Mouse (Mus musculus): ENCODE measurements around the gene Ogn. TPM values are rescaled to one million over a fixed set of nuclear protein-coding genes. Genes with fewer than 3 reads are reported as not detected.
"Not testable (repeated sequence)": the region's sequence is repeated elsewhere in the genome, so short reads cannot be mapped to it uniquely, and the experiment has no call there.

Gene Ogn
- 10 to 100 TPM; 23.1 to 26.8 TPM for total RNA-seq (2021)
- long read RNA-seq, experiment 1, transcript Ogn-201 (7 exons, 2,566 nt) = major isoform, 7 of 12 reads
- long read RNA-seq, experiment 1, partial matches to known transcripts = 3 of 12 reads
- long read RNA-seq, experiment 1, other reads (novel, unspliced or antisense) = 2 of 12 reads
- long read RNA-seq, experiment 2, partial matches to known transcripts = 7 of 12 reads
- long read RNA-seq, experiment 2, other reads (novel, unspliced or antisense) = 2 of 12 reads

GRCm38 (mm10) chr13:49607714-49608113 is at the start of gene Ogn:
Ogn (plus strand) TSS chr13:49608046.
- intact Hi-C loops (cut with DNase I) = no loop called here
- peak in 1 of 2 experiments; percentile 35 for DNase-seq

GRCm38 (mm10) chr13:49559185-49559584 is 48.7 kb upstream of the Ogn start:
- intact Hi-C loops (cut with DNase I) = no loop called here
- peak in 1 of 2 experiments; percentile 39 for DNase-seq

GRCm38 (mm10) chr13:49560886-49561285 is 47.0 kb upstream of the Ogn start:
- intact Hi-C loops (cut with DNase I) = loop anchor here (5.0 kb wide), 1 partner anchor 114 kb away; no protein-coding TSS in a partner anchor
- DNase-seq = no peak

DNA sequence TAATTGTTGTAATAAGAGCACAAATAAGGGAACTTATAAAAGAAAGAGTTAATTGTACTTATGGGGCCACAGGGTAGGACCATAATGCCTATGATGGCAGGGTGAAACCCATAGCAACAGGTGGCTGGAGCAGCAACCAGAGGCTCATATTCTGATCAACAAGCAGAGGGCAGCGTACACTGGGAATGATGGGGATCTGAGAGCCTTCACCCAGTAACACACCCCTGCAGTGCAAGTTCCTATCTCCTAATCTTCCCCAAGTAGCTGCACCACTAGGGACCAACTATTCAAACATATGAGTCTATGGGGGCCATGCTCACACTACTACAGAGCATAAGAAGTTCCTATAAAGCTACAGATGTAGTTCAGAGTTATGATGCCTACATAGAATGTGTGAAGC is 43.5 kb upstream of the Ogn start:
- intact Hi-C loops (cut with DNase I) = loop anchor here (5.0 kb wide), 1 partner anchor 117 kb away; no protein-coding TSS in a partner anchor
- DNase-seq = no peak

DNA sequence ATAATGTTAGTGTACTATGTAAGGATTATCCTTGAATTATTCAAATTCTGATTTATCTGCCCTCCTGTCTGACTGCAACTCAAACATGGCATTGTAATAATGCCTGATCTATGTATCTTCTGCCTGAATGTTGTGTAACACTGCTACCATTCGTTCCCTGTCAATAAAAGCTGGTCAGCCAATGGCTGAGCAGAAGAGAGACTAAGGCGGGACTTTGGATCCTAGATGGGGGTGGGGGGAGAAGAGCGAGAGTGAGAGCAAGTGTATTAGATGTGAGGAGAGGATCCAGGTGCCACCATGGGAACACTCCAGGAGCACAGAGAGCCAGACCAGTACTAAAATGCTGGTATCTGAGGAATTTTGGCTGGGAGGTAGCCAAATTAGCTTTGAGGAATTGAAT is 37.5 kb upstream of the Ogn start:
- DNase-seq = no peak
- intact Hi-C loops (cut with DNase I) = no loop called here

DNA sequence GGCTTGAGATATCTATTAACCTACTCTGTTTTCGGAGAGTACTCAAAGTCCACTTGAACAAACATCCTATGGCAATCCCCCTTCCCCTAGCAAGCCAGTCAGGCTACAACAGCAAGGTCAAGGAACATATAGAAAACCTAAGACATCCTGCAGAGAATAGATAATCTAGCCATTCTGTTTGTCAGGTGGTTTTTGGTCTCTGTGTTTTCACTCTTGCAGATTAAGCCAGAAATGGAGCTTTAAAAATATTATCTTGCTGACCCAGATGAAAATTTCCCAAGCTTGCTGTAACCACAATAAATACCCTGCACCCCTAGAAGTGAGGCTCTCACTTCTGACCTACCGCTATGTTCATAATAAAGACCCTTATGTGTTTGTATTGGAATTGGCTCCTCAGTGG is 36.4 kb upstream of the Ogn start:
- intact Hi-C loops (cut with DNase I) = no loop called here

DNA sequence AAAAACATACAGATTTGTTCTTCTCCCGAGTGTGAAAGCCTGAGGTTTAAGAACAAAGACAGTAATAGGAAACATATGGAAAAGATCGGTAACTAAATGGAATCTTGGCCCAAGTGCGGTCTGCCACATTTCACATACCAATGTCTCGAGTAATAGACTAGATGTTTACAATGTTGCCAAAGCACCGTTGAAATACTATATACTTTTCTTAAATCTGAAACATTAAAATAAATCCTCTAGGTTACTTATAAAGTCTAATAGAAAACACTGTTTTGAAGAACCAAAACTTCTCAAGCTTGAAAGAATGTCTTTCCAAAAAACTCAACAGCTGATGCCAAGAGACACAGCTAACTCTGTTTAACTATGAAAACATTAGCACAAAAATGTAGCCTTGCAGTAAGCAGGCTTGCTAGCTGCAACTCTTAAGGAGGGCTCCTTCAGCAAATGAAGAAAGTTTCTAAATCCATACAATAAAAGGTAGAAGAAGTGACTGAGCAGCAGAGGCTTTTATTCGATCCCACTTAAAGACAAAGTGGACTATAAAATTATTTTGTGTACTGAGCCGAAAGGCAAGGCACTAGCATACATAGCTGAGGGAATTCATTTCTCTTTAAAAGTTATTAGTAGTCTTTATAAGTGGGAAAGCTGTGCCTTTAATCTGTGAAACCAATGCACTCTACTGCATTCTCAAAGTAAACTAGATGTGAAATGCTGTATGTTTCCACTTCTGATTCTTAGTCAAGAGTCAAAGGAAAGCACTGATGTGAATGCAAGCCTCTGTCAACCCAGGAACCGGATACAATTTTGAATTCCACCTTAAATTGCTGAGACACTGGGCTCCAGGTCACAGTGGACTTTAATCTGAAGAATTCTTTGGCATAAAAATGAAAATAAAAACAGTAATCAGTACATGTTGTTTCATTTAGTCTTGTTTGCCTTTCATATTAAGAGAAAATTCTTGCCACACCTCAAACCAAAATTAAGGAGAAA is 26.0 kb upstream of the Ogn start, which contains the start of gene Omd:
TSS of gene Omd (plus strand) at position 922 of the 990 bp plus-strand sequence.
- no peak for DNase-seq
- intact Hi-C loops (cut with DNase I) = no loop called here

More for the DNA sequence above, 36.4 kb upstream of the Ogn start:
- DNase-seq = no peak

DNA sequence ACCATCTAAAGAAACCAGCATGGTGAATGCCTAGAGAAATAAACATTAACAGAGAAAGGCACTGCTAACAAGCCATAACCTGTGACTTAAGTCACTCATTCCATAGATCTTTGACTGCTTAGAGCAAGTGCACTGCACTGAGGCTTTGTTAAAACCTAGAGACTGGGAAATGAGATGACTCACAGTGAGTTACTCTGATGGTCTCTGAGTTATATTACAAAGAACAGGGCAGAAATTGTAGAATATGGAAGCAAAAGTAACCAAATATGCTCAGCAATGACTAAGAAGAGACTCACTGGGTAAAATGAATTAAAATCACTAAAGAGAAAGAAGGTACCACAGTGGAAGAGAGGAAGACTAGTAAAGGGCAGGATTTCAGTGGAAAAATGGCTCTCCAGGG is 24.0 kb upstream of the Ogn start:
- intact Hi-C loops (cut with DNase I) = no loop called here
- DNase-seq = no peak

DNA sequence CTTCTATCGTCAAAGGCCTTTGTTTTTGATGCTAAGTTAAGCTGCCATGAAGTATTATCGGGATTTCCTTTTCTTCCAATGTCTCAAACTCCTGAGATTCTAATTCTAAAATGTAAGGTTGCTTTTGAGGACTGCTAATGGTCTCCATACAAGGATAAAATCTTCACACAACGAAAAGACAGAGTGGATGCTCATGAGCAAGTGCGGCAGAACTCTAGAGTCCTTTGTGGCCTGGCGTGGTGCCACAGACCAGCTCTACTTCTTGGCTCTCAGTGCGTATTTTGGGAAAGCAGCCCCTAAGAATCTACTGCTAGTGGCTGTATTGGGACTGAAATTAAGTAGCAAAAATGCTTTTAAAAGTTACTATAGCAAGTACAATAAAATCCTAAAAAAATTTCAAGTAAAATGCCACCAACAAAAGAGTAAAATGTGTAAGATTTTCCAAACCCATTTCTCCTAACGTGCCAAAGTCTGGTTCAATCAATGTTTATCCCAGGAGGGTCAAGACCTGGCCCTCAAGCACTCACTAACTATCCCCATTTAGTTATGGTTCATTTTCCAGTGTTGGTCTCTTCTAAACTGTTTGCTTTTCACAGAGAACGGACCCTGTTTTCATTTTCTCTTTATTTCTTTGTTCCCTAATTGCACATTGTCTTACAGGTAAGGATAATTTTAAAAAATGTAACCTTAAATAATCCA is 23.4 kb upstream of the Ogn start:
- DNase-seq = peak; percentile 21 to 52

DNA sequence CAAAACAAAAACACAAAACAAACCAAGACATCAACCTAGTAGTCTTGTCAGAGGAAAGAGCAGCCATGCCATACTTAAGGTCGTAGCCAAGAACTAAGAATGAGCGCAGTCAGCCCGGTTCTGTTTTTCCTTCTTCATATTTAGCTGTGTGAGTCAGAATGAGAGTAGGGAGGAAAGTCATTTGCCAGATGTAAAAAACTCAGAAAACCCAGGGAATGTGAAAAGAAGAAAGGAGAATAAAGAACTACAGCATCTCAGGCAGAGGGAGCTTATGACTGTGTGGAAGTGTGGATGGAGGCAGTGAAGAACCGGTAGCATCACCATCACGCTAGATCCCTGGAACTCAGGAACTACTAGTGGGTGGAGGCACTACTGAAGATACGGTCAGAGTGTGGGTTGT is 21.8 kb upstream of the Ogn start:
- DNase-seq = no peak
- intact Hi-C loops (cut with DNase I) = no loop called here

More for the DNA sequence above, 23.4 kb upstream of the Ogn start:
- intact Hi-C loops (cut with DNase I) = no loop called here

DNA sequence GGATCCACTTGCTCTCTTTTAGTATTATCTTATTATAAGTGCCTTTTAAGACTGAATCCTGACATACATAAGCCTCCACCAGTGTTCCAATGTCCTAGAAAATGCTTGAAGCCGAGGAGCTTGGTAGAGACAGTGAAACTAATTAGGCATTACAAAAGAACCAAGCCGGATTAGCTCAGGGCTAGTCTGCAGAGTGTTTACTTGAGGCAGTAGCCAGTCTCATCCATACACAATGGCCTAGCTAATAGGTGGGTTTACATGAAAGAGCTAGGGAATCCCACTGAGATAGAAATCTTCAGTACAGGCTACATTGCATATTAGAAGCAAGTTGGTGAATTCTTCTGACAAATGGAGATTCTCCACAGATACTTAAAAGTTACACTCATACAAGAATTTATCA is 5.3 kb upstream of the Ogn start:
- DNase-seq = not testable (repeated sequence)

GRCm38 (mm10) chr13:49603603-49604002 is 4.2 kb upstream of the Ogn start:
- no peak for DNase-seq
- intact Hi-C loops (cut with DNase I) = no loop called here

More for the DNA sequence above, 5.3 kb upstream of the Ogn start:
- intact Hi-C loops (cut with DNase I) = not testable (repeated sequence)

DNA sequence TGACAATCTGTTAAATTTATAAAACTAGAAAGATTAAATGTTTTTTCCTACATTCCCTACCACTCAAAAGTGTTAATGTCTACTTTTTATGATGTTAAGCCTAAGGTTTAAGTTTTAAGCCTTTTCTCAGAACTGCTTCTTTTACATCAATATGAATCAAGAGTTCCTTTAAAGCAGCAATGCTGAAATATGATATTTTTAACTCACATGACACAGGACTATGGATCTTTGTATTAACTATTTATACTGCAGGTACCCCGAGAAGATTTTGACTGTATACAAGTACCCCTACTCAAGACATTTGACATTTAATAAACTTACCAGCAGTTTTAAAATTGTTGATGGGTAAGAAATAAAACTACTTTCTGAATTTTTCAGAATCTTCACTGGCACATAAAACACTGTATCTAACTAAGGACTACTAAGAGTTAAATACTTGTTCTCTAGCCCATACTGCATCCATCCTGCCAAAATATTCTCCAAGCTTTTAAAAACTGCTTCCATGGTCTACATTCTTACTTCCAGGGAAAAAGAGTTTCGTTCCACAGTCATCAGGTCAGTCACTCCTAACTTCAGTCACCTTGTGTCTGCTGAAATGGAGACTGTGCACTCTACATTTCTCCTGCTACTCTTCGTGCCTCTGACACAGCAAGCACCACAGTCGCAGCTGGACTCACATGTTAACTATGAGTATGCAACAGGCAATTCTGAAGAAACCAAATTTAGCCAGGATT is 910 bp downstream of the Ogn start:
- intact Hi-C loops (cut with DNase I) = no loop called here

DNA sequence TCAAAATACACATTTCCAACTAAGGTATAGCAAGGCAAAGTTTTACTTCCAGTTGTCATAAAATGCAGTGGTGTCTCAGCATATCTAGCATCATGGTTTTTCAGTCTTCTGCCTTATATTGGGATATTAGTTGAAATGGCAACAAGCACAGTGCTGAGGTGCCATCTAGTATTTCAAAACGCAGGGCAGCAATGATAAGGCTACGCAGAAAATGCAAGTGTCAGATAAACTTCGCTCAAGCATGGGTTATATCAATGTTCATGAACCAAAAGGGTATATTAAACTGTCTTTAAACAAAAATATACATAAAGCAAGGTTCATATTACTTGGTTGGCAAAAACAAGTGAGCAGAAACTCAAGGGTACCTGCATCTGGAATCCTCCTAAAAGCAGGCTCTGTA is 9.2 kb downstream of the Ogn start:
- no peak for DNase-seq
- intact Hi-C loops (cut with DNase I) = no loop called here

More for the DNA sequence above, 910 bp downstream of the Ogn start:
- no peak for DNase-seq

DNA sequence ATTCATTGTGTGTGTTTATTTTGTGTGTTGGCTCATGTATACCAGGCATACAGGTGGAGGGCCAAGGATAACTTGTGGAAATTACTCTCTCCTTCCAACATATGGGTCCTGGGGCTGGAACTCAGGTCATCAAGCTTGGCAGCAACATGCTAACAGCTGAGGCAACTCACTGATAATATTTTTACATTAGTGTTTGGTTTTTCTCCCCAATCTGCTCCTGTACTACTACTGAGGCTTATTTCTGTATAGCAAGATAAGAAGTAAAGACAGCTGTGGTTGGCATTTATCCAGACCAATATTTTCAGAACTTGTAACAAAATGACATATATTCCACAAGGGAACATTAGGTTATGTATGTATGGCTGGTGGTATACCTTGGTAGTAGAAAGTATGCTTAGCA is 10.5 kb downstream of the Ogn start:
- intact Hi-C loops (cut with DNase I) = no loop called here
- no peak for DNase-seq

DNA sequence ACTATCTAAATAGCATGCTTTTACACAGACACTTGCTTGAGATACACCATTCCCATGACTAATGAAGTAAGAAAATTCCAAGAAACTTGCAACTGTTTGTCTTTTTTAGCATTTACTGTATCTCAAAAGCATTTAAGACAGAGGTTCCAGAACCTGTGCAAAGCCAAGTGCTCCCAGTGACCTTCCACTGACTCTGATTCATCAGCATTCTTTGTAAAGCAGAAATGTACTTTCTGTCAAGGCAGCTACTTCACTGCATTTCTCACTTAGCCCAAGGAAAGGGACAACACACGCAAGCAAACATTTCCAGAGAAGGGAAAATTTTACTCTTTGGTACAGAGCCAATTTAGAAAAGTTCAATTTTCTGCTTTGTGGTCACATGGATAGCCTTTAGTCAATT is 15.4 kb downstream of the Ogn start:
- intact Hi-C loops (cut with DNase I) = no loop called here
- no peak for DNase-seq

GRCm38 (mm10) chr13:49628167-49628566 is 20.3 kb downstream of the Ogn start:
- intact Hi-C loops (cut with DNase I) = no loop called here
- DNase-seq = no peak

- no peak for DNase-seq
- intact Hi-C loops (cut with DNase I) = no loop called here
These were observed 21.2 kb downstream of the Ogn start for GRCm38 (mm10) chr13:49629076-49629475.

GRCm38 (mm10) chr13:49639965-49640364 is 32.1 kb downstream of the Ogn start:
- intact Hi-C loops (cut with DNase I) = loop anchor here (10.0 kb wide), 1 partner anchor 315 kb away; the partner anchor contains the start of gene Fgd3
- no peak for DNase-seq

- DNase-seq = no peak
- intact Hi-C loops (cut with DNase I) = loop anchor here (10.0 kb wide), 1 partner anchor 318 kb away; the partner anchor contains the start of gene Fgd3
These were observed 34.8 kb downstream of the Ogn start for GRCm38 (mm10) chr13:49642650-49643049.
